Mouse (Mus musculus): ENCODE data around the gene Lgmn.

The Lgmn gene

GRCm38 (mm10) chr12:102345031-102345815 lies 94.4 kb downstream of the Lgmn start:
- no peak for DNase-seq

Data from kidney, postnatal 14 days (tissue).